ENCODE assay signal across 8 mouse cellular contexts in the genomic region with DNA sequence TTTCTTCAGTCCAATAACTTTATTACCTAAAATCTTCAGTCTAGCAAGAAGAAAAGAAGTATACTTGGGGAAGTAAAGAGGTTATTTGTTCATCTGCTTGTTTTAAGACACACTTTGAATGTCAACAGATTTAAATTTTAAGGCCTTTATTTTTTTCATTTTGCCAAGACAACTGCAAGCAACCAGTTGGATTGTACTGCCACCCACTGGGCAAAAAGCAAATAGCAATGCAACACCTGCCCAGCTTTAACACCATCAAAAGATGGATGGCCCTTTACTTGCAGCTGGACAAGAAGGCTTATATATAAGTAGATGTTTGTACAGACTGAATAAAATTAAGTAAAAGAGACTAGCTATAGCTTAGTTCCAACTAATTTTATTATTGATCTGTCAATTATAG. TPM values are rescaled to one million over a fixed set of nuclear protein-coding genes. Genes with fewer than 3 reads are reported as not detected.
DNase-seq lines count a peak whose midpoint lies in the region; ATAC-seq and TF ChIP-seq lines count a peak whose summit lies in the region.

No protein-coding gene starts in this region.

- H3K4me1 ChIP-seq in forebrain, embryonic 14.5 days (ENCODE audit: control insufficient read depth, insufficient read depth, low read length), result no peaks in the 10 kb centered on the region
- 0 out of 2 replicates have a peak, but pooled peaks cover 3% of the 10 kb centered on the region for H3K4me1 ChIP-seq in forebrain, embryonic 16.5 days (replicated peaks; ENCODE audit: control insufficient read depth, insufficient read depth, low read length)
- H3K4me1 ChIP-seq in liver, postnatal 0 days (ENCODE audit: insufficient read depth), result no peaks in the 10 kb centered on the region

- no peak overlapping the region for H3K4me3 ChIP-seq in forebrain, embryonic 14.5 days (ENCODE audit: low read depth, low read length)
- H3K4me3 ChIP-seq in forebrain, embryonic 16.5 days (replicated peaks; ENCODE audit: low read length), result no peak overlapping the region
- H3K4me3 ChIP-seq in liver, postnatal 0 days (ENCODE audit: low read depth, low read length), result no peak overlapping the region

- TF ChIP-seq CTCF in liver, postnatal 0 days (IDR thresholded peaks at IDR 0.05; ENCODE audit: low read depth), result peak; percentile 78

- H3K9ac ChIP-seq in forebrain, embryonic 14.5 days (ENCODE audit: low read length), result no peak overlapping the region
- no peak overlapping the region for H3K9ac ChIP-seq in forebrain, embryonic 16.5 days (replicated peaks; ENCODE audit: low read depth, low read length)
- H3K9ac ChIP-seq in liver, postnatal 0 days (replicated peaks), result no peak overlapping the region

- H3K27me3 ChIP-seq in forebrain, embryonic 14.5 days (replicated peaks; ENCODE audit: control insufficient read depth, insufficient read depth, low read length), result no peaks in the 10 kb centered on the region
- H3K27me3 ChIP-seq in forebrain, embryonic 16.5 days (replicated peaks; ENCODE audit: control insufficient read depth, insufficient read depth, low read length), result no peaks in the 10 kb centered on the region
- H3K27me3 ChIP-seq in liver, postnatal 0 days (ENCODE audit: insufficient read depth, low read length), result no peaks in the 10 kb centered on the region

- H3K9me3 ChIP-seq in forebrain, embryonic 14.5 days (replicated peaks; ENCODE audit: control insufficient read depth, low read length), result no peaks in the 10 kb centered on the region
- no peaks in the 10 kb centered on the region for H3K9me3 ChIP-seq in forebrain, embryonic 16.5 days (ENCODE audit: control insufficient read depth, low read length)
- H3K9me3 ChIP-seq in liver, postnatal 0 days (ENCODE audit: low read length), result no peaks in the 10 kb centered on the region

- H3K36me3 ChIP-seq in forebrain, embryonic 14.5 days (ENCODE audit: control insufficient read depth, insufficient read depth, low read length), result peaks cover 8% of the 10 kb centered on the region; the same call in 1 of the 2 replicates
- H3K36me3 ChIP-seq in forebrain, embryonic 16.5 days (ENCODE audit: control insufficient read depth, insufficient read depth), result no peaks in the 10 kb centered on the region; the same call in 1 of the 2 replicates
- H3K36me3 ChIP-seq in liver, postnatal 0 days (replicated peaks; ENCODE audit: insufficient read depth, low read length), result peaks cover 13% of the 10 kb centered on the region; the same call in 1 of the 2 replicates

- peak; percentile 70 for DNase-seq in forebrain, embryonic 14.5 days (ENCODE audit: low spot score)
- peak; percentile 82 for DNase-seq in 3T3-L1 (ENCODE audit: low read depth, low spot score)
- DNase-seq in embryo, embryonic 11.5 days (ENCODE audit: low read depth, low spot score), result peak; percentile 27
- DNase-seq in kidney, adult 9 months, result peak; percentile 60
- peak; percentile 69 for DNase-seq in liver, postnatal 0 days
- peak; percentile 31 for DNase-seq in right cerebral cortex, postnatal 25 days

- H3K4me2 ChIP-seq in forebrain, embryonic 14.5 days (ENCODE audit: low read length), result no peak overlapping the region
- H3K4me2 ChIP-seq in forebrain, embryonic 16.5 days (ENCODE audit: low read length), result no peak overlapping the region
- no peak overlapping the region for H3K4me2 ChIP-seq in liver, postnatal 0 days (ENCODE audit: low read depth, low read length)

- H3K27ac ChIP-seq in forebrain, embryonic 14.5 days (ENCODE audit: low read depth, low read length), result no peak overlapping the region
- no peak overlapping the region for H3K27ac ChIP-seq in forebrain, embryonic 16.5 days (ENCODE audit: low read length)
- H3K27ac ChIP-seq in liver, postnatal 0 days (ENCODE audit: low read depth), result no peak overlapping the region

- no peak for ATAC-seq in forebrain, embryonic 14.5 days
- ATAC-seq in forebrain, embryonic 16.5 days, result no peak
- peak; percentile 65 for ATAC-seq in activated CD4-positive, CD25-positive, alpha-beta regulatory T cell, adult 4 months
- no peak for ATAC-seq in liver, postnatal 0 days

- TF ChIP-seq EP300 in liver, postnatal 0 days (IDR thresholded peaks at IDR 0.05; ENCODE audit: low read depth), result no peak

RNA-seq across cellular contexts. Expression of a gene that starts 27.3 kb away (rescaled TPM):
- polyA plus RNA-seq in forebrain, embryonic 14.5 days (2014; fragmentation: Nextera tagmentation; extraction: Ambion mirVana), result 17.2 and 20.0 TPM in 2 replicates
- 17.6 and 21.7 TPM in 2 replicates for polyA plus RNA-seq in forebrain, embryonic 16.5 days (2015; fragmentation: Nextera tagmentation; extraction: Ambion mirVana)
- polyA plus RNA-seq in activated CD4-positive, CD25-positive, alpha-beta regulatory T cell, adult 4 months (2017; shearing (Covaris generic)), result 10 to 100 TPM; 18.9 to 23.5 TPM
- polyA plus RNA-seq in liver, postnatal 0 days (2015; fragmentation: Nextera tagmentation; extraction: Ambion mirVana), result 7.8 and 8.6 TPM in 2 replicates

Comparison
In these comparisons a context has a peak if more than half of its experiments do, and no peak if none do; other contexts are left out.
1. DNase-seq: peak in every context shown above with its lines; median percentile 82 in 3T3-L1; 70 in forebrain, embryonic 14.5 days; 69 in liver, postnatal 0 days; 60 in kidney, adult 9 months; 31 in right cerebral cortex, postnatal 25 days; 27 in embryo, embryonic 11.5 days.